Mouse (Mus musculus) heart, postnatal 25 days (tissue): ENCODE data around the gene Hist1h3c. TPM values are rescaled to one million over a fixed set of nuclear protein-coding genes. Genes with fewer than 3 reads are reported as not detected.
A peak's percentile ranks its signal among the peaks of the same experiment; 100 is the strongest.
"Not testable (repeated sequence)": the region's sequence is repeated elsewhere in the genome, so short reads cannot be mapped to it uniquely, and the experiment has no call there.

ENCODE experiments used
- DNase-seq: peaks from one replicate; pipeline ENCODE4 v3.0.0; 2022; ENCODE audit warnings: low spot score
- intact Hi-C: fragments of 180-260 bp; cut with DNase I; formaldehyde crosslinking; loops from one replicate; pipeline ENCODE4 v1.15.1; 2025
- total RNA-seq, 2 experiments: library from RNA; stranded (reverse); gene quantifications; 2 replicates each; pipeline ENCODE4 v1.2.3; 2021

Hist1h3c gene
- total RNA-seq, 2 experiments from 2014 or later, result 3.2 to 9.1 TPM

GRCm38 (mm10) chr13:23724239-23724638 is 21.2 kb downstream of the Hist1h3c start:
- DNase-seq, result no peak
- intact Hi-C loops, result no loop called here

- DNase-seq, intact Hi-C loops: not testable (repeated sequence)
Measured at GRCm38 (mm10) chr13:23717593-23718245, 27.7 kb downstream of the Hist1h3c start.

- intact Hi-C loops, result no loop called here
- no peak for DNase-seq
Measured at GRCm38 (mm10) chr13:23717176-23717575, 28.2 kb downstream of the Hist1h3c start.

- intact Hi-C loops, result no loop called here
- DNase-seq, result no peak
Measured at GRCm38 (mm10) chr13:23716261-23717042, 28.9 kb downstream of the Hist1h3c start.

- intact Hi-C loops, result no loop called here
- DNase-seq, result no peak
Measured at GRCm38 (mm10) chr13:23710374-23711089, 34.9 kb downstream of the Hist1h3c start, which contains the start of gene Hfe. Hfe (minus strand) TSS chr13:23710854.

- DNase-seq, result no peak
- intact Hi-C loops, result no loop called here
Measured at GRCm38 (mm10) chr13:23709714-23710373, 35.6 kb downstream of the Hist1h3c start.

GRCm38 (mm10) chr13:23708654-23709053 is 36.7 kb downstream of the Hist1h3c start:
- intact Hi-C loops, result no loop called here
- no peak for DNase-seq

GRCm38 (mm10) chr13:23708041-23708440 is 37.4 kb downstream of the Hist1h3c start:
- DNase-seq, result no peak
- intact Hi-C loops, result no loop called here

GRCm38 (mm10) chr13:23706771-23707170 is 38.6 kb downstream of the Hist1h3c start:
- no peak for DNase-seq
- intact Hi-C loops, result no loop called here

- DNase-seq, result no peak
Measured at GRCm38 (mm10) chr13:23705751-23706356, 39.5 kb downstream of the Hist1h3c start.

GRCm38 (mm10) chr13:23702801-23703200 is 42.6 kb downstream of the Hist1h3c start:
- intact Hi-C loops, DNase-seq: not testable (repeated sequence)

More at GRCm38 (mm10) chr13:23705751-23706356, 39.5 kb downstream of the Hist1h3c start:
- intact Hi-C loops, result no loop called here

GRCm38 (mm10) chr13:23702220-23702619 is 43.2 kb downstream of the Hist1h3c start:
- no peak for DNase-seq
- intact Hi-C loops, result no loop called here

- DNase-seq, result peak; percentile 30
- intact Hi-C loops, result loop anchor here (1.0 kb wide), 1 partner anchor 31 kb away; no protein-coding TSS in a partner anchor
Measured at GRCm38 (mm10) chr13:23700786-23701520, 44.4 kb downstream of the Hist1h3c start.

GRCm38 (mm10) chr13:23699767-23700166 is 45.6 kb downstream of the Hist1h3c start:
- intact Hi-C loops, result loop anchor here (5.0 kb wide), 1 partner anchor 1657 kb away; the partner anchor contains the start of genes Hist1h2ag, Hist1h2bj and Hist1h4i
- no peak for DNase-seq

- DNase-seq, result no peak
- intact Hi-C loops, result loop anchor here (5.0 kb wide), 1 partner anchor 1657 kb away; the partner anchor contains the start of genes Hist1h2ag, Hist1h2bj and Hist1h4i
Measured at GRCm38 (mm10) chr13:23698996-23699395, 46.4 kb downstream of the Hist1h3c start.

GRCm38 (mm10) chr13:23698300-23698693 is 47.1 kb downstream of the Hist1h3c start, which contains the start of gene Hist1h4c:
Hist1h4c (minus strand) TSS chr13:23698454.
- intact Hi-C loops, result loop anchor here (5.0 kb wide), 1 partner anchor 1656 kb away; the partner anchor contains the start of genes Hist1h2ag, Hist1h2bj and Hist1h4i
- DNase-seq, result peak; percentile 98

- intact Hi-C loops, result loop anchor here (5.0 kb wide), 1 partner anchor 1655 kb away; the partner anchor contains the start of genes Hist1h2ag, Hist1h2bj and Hist1h4i
- DNase-seq, result no peak
Measured at GRCm38 (mm10) chr13:23697491-23698299, 47.7 kb downstream of the Hist1h3c start.
